Mouse (Mus musculus) midbrain, embryonic 12.5 days (tissue): ENCODE data around the gene Cited1. TPM values are rescaled to one million over a fixed set of nuclear protein-coding genes. Genes with fewer than 3 reads are reported as not detected.

Source experiments
- microRNA-seq: library from miRNA; unstranded; fragments of <30 nt; microRNA quantifications from one replicate; pipeline ENCODE4, GENCODE M21; 2017
- polyA plus RNA-seq: library from polyadenylated mRNA; unstranded; fragments of >200 nt; fragmentation: Nextera tagmentation; extraction: Ambion mirVana; gene quantifications from 2 replicates; pipeline ENCODE4 v1.2.1, GENCODE M21; 2016

Gene Cited1
- polyA plus RNA-seq, 1 experiment from 2014 or later: 5.3 TPM

Small RNA genes lying within 50 kb of the gene (microRNA-seq; reads per million reads assigned to microRNA genes)
- gene Gm26318: not detected

Other genes starting within 250 kb of the Cited1 start
- gene Rtl5, start 180.9 kb downstream of the Cited1 start, polyA plus RNA-seq: 6.2 and 6.5 TPM in 2 replicates
- gene Pin4, start 132.7 kb downstream of the Cited1 start, polyA plus RNA-seq: 75.5 and 79.3 TPM in 2 replicates
- 13.4 and 13.9 TPM in 2 replicates for gene Ercc6l, start 95.1 kb downstream of the Cited1 start, polyA plus RNA-seq
- gene Rps4x, start 62.8 kb downstream of the Cited1 start, polyA plus RNA-seq: 479 and 497 TPM in 2 replicates